Mouse (Mus musculus) forebrain, embryonic 11.5 days (tissue): ENCODE measurements around the gene Rimklb. TPM values are rescaled to one million over a fixed set of nuclear protein-coding genes. Genes with fewer than 3 reads are reported as not detected.
A peak's percentile ranks its signal among the peaks of the same experiment; 100 is the strongest.

Experiments used
- ATAC-seq: fragments of 200-750 bp; cut with Nextera tagmentation; replicated peaks from 2 replicates; pipeline ENCODE4 v1.8.0; 2017; ENCODE audit warnings: moderate TSS enrichment; ENCODE audit not compliant: low FRiP score
- DNase-seq: peaks from one replicate; pipeline ENCODE4 v3.0.0-alpha.2; 2017; ENCODE audit warnings: low spot score
- H3K27ac ChIP-seq: fragments of 300-500 bp; sonication (generic); 2 replicates; pipeline ENCODE4 v1.5.1; 2014; ENCODE audit warnings: low read depth, low read length
- H3K27me3 ChIP-seq: fragments of 300-500 bp; sonication (generic); 2 replicates; pipeline ENCODE4 v1.6.1; 2014; ENCODE audit warnings: mild to moderate bottlenecking, low read length, mixed read lengths; ENCODE audit not compliant: control insufficient read depth, insufficient read depth
- H3K36me3 ChIP-seq: fragments of 300-500 bp; sonication (generic); 2 replicates; pipeline ENCODE4 v1.6.1; 2014; ENCODE audit warnings: mild to moderate bottlenecking, low read length, moderate library complexity, mixed read lengths; ENCODE audit not compliant: control insufficient read depth, insufficient read depth
- H3K4me1 ChIP-seq: fragments of 300-500 bp; sonication (generic); replicated peaks from 2 replicates; pipeline ENCODE4 v1.6.1; 2014; ENCODE audit warnings: low read length, mixed read lengths; ENCODE audit not compliant: control insufficient read depth, insufficient read depth
- H3K4me2 ChIP-seq: fragments of 300-500 bp; sonication (generic); 2 replicates; pipeline ENCODE4 v1.6.1; 2014; ENCODE audit warnings: low read depth, mild to moderate bottlenecking, low read length, moderate library complexity, mixed read lengths; ENCODE audit not compliant: severe bottlenecking
- H3K4me3 ChIP-seq: fragments of 300-500 bp; sonication (generic); 2 replicates; pipeline ENCODE4 v1.5.1; 2014; ENCODE audit warnings: low read depth, low read length
- H3K9ac ChIP-seq: fragments of 300-500 bp; sonication (generic); 2 replicates; pipeline ENCODE4 v1.6.1; 2014; ENCODE audit warnings: low read length
- H3K9me3 ChIP-seq: fragments of 300-500 bp; sonication (generic); 2 replicates; pipeline ENCODE4 v1.6.1; 2016; ENCODE audit warnings: low read length, mixed read lengths; ENCODE audit not compliant: control insufficient read depth
- WGBS: fragments of 180-500 bp; shearing (Covaris S2); extraction: QIAGEN DNeasy Blood & Tissue Kit; methylation state at CpG from one replicate; pipeline ENCODE4 v1.1.7; 2014; 5-methylcytosine and 5-hydroxymethylcytosine counted together
- polyA plus RNA-seq: library from polyadenylated mRNA; unstranded; fragments of >200 nt; fragmentation: Nextera tagmentation; extraction: Ambion mirVana; gene quantifications from 2 replicates; pipeline ENCODE4 v1.2.1, GENCODE M21; 2014

Rimklb gene
- polyA plus RNA-seq, 1 experiment from 2014 or later, result 62.9 TPM

- no peak overlapping the region for H3K27ac ChIP-seq
- H3K9me3 ChIP-seq, result no peaks in the 10 kb centered on the region
- no peak overlapping the region for H3K9ac ChIP-seq
- no peak overlapping the region for H3K4me2 ChIP-seq
- H3K4me3 ChIP-seq, result no peak overlapping the region
- H3K36me3 ChIP-seq, result no peaks in the 10 kb centered on the region
- no peaks in the 10 kb centered on the region for H3K27me3 ChIP-seq
- DNase-seq (no peak), ATAC-seq (no peak)
- WGBS, result 72% methylated on average over 12 of the region's 12 CpGs
- no peaks in the 10 kb centered on the region for H3K4me1 ChIP-seq
Measured at GRCm38 (mm10) chr6:122512914-122513878, 14.6 kb upstream of the Rimklb start.

- no peaks in the 10 kb centered on the region for H3K4me1 ChIP-seq
- H3K4me3 ChIP-seq, result no peak overlapping the region
- WGBS, result 92% methylated on average over 8 of the region's 8 CpGs
- no peak overlapping the region for H3K4me2 ChIP-seq
- no peaks in the 10 kb centered on the region for H3K36me3 ChIP-seq
- H3K27me3 ChIP-seq, result no peaks in the 10 kb centered on the region
- DNase-seq (no peak), ATAC-seq (no peak)
- no peak overlapping the region for H3K9ac ChIP-seq
- no peaks in the 10 kb centered on the region for H3K9me3 ChIP-seq
- no peak overlapping the region for H3K27ac ChIP-seq
Measured at GRCm38 (mm10) chr6:122508494-122508893, 9.9 kb upstream of the Rimklb start.

GRCm38 (mm10) chr6:122505545-122505944 lies 7.0 kb upstream of the Rimklb start, which contains the start of gene Mfap5:
Gene Mfap5, plus strand, starts transcription at chr6:122505845.
- no peak for DNase-seq
- H3K9me3 ChIP-seq, result no peaks in the 10 kb centered on the region
- no peaks in the 10 kb centered on the region for H3K27me3 ChIP-seq
- no peak within 1 kb of the TSS for H3K4me2 ChIP-seq
- ATAC-seq, result no peak
- no peak within 1 kb of the TSS for H3K4me3 ChIP-seq
- no peak within 1 kb of the TSS for H3K27ac ChIP-seq
- 86% methylated on average over 3 of the region's 3 CpGs for WGBS
- H3K36me3 ChIP-seq, result no peaks in the 10 kb centered on the region
- H3K9ac ChIP-seq, result no peak within 1 kb of the TSS
- no peaks in the 10 kb centered on the region for H3K4me1 ChIP-seq

- DNase-seq, result no peak
- H3K9ac ChIP-seq, result no peak overlapping the region
- no peaks in the 10 kb centered on the region for H3K27me3 ChIP-seq
- 62% methylated on average over 4 of the region's 4 CpGs for WGBS
- H3K4me1 ChIP-seq, result no peaks in the 10 kb centered on the region
- H3K4me3 ChIP-seq, result no peak overlapping the region
- no peaks in the 10 kb centered on the region for H3K36me3 ChIP-seq
- H3K9me3 ChIP-seq, result no peaks in the 10 kb centered on the region
- no peak overlapping the region for H3K27ac ChIP-seq
- H3K4me2 ChIP-seq, result no peak overlapping the region
- no peak for ATAC-seq
Measured at GRCm38 (mm10) chr6:122505041-122505440, 6.5 kb upstream of the Rimklb start.

- no peak overlapping the region for H3K4me3 ChIP-seq
- no peak overlapping the region for H3K9ac ChIP-seq
- peaks cover 7% of the 10 kb centered on the region for H3K4me1 ChIP-seq
- no peaks in the 10 kb centered on the region for H3K27me3 ChIP-seq
- no peak for DNase-seq
- H3K4me2 ChIP-seq, result no peak overlapping the region
- ATAC-seq, result peak; percentile 11; the same call in 1 of the 2 replicates
- 35% methylated on average over 5 of the region's 5 CpGs for WGBS
- H3K27ac ChIP-seq, result no peak overlapping the region
- H3K9me3 ChIP-seq, result no peaks in the 10 kb centered on the region
- H3K36me3 ChIP-seq, result no peaks in the 10 kb centered on the region
Measured at GRCm38 (mm10) chr6:122496501-122496900, 2.1 kb downstream of the Rimklb start.

- Histone ChIP-seq H3K27me3 (no peaks in the 10 kb centered on the region), H3K4me3 (no peak overlapping the region), H3K27ac (peak overlapping the region; percentile 81), H3K4me2 (peak overlapping the region; percentile 32), H3K36me3 (no peaks in the 10 kb centered on the region), H3K4me1 (peaks cover 12% of the 10 kb centered on the region), H3K9ac (peak overlapping the region; percentile 49), H3K9me3 (no peaks in the 10 kb centered on the region)
- ATAC-seq, result peak; percentile 60
- WGBS, result 6% methylated on average over 21 of the region's 21 CpGs
- DNase-seq, result peak; percentile 72
Measured at GRCm38 (mm10) chr6:122495082-122495881, 3.3 kb downstream of the Rimklb start.

- Histone ChIP-seq H3K4me1 (peaks cover 12% of the 10 kb centered on the region), H3K27me3 (no peaks in the 10 kb centered on the region), H3K4me2 (no peak overlapping the region), H3K4me3 (no peak overlapping the region), H3K9me3 (no peaks in the 10 kb centered on the region), H3K9ac (no peak overlapping the region; the same call in 1 of the 2 replicates), H3K36me3 (no peaks in the 10 kb centered on the region), H3K27ac (no peak overlapping the region)
- WGBS, result 15% methylated on average over 6 of the region's 6 CpGs
- no peak for DNase-seq
- no peak for ATAC-seq
Measured at GRCm38 (mm10) chr6:122493799-122494472, 4.6 kb downstream of the Rimklb start.

GRCm38 (mm10) chr6:122492479-122492878 lies 6.1 kb downstream of the Rimklb start:
- Histone ChIP-seq H3K4me1 (peaks cover 12% of the 10 kb centered on the region), H3K27ac (no peak overlapping the region), H3K27me3 (no peaks in the 10 kb centered on the region), H3K9me3 (no peaks in the 10 kb centered on the region), H3K9ac (peak overlapping the region; percentile 66; the same call in 1 of the 2 replicates), H3K36me3 (no peaks in the 10 kb centered on the region), H3K4me2 (peak overlapping the region; percentile 63; the same call in 1 of the 2 replicates), H3K4me3 (no peak overlapping the region)
- WGBS, result 18% methylated on average over 6 of the region's 6 CpGs
- ATAC-seq (no peak), DNase-seq (no peak)
